ENCODE assay signal across 20 mouse cellular contexts in the genomic region with DNA sequence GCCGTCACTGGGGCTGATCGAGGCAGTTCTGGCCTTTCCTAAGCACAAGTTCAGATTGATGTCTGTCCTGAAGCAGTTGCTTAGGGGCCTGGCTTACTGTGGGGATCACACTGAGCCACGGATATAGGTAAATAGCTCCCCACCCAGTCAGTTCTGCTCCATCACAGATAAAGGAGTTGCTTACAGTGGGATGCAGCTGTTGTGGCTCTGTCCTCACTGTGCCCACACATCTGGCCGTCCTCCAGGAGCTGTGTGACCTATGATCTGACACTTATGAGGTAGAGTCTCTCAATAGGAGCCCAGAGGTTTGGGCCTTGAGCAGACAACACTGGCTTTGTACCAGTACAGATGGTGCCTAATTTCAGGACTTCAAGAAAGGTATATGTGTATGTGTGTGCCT.
DNase-seq lines count a peak whose midpoint lies in the region; ATAC-seq and TF ChIP-seq lines count a peak whose summit lies in the region.
"Had no signal": no experiment of that assay in that cellular context is flagged by ENCODE, and none has a peak within 500 bp of the region (broad histone marks: within the 10 kb centered on the region; RNA-seq: fewer than 3 reads in every experiment).

No protein-coding gene starts in this region.

- no peak overlapping the region for H3K4me3 ChIP-seq in kidney, embryonic 16.5 days (ENCODE audit: low read length)
- H3K4me3 ChIP-seq in intestine, postnatal 0 days (ENCODE audit: low read depth, low read length): no peak overlapping the region
- no peak overlapping the region for H3K4me3 ChIP-seq in small intestine, adult 2 months (ENCODE audit: low read depth, low read length)
- H3K4me3 ChIP-seq: forebrain, embryonic 13.5 days; heart, embryonic 12.5 days; hindbrain, embryonic 10.5 days had no signal

- peaks cover 41% of the 10 kb centered on the region for H3K4me1 ChIP-seq in kidney, embryonic 16.5 days (ENCODE audit: insufficient read depth, low read length)
- peaks cover 23% of the 10 kb centered on the region for H3K4me1 ChIP-seq in intestine, postnatal 0 days (replicated peaks; ENCODE audit: control insufficient read depth, insufficient read depth, low read length)
- peaks cover 52% of the 10 kb centered on the region for H3K4me1 ChIP-seq in small intestine, adult 2 months (ENCODE audit: control insufficient read depth, insufficient read depth, insufficient read length, low read length)

- H3K27ac ChIP-seq in kidney, embryonic 16.5 days (ENCODE audit: low read length): 0 out of 2 replicates have a peak overlapping the region, but pooled peaks have one; percentile 9
- H3K27ac ChIP-seq in intestine, postnatal 0 days (ENCODE audit: low read depth, low read length): 0 out of 2 replicates have a peak overlapping the region, but pooled peaks have one; percentile 23
- peak overlapping the region; percentile 39; the same call in 1 of the 2 replicates for H3K27ac ChIP-seq in small intestine, adult 2 months (ENCODE audit: insufficient read depth, low read depth, low read length)
- H3K27ac ChIP-seq: forebrain, embryonic 13.5 days; hindbrain, embryonic 14.5 days had no signal

- TF ChIP-seq CTCF in intestine, postnatal 0 days (IDR thresholded peaks at IDR 0.05; ENCODE audit: low read depth): no peak
- TF ChIP-seq CTCF in small intestine, adult 2 months (IDR thresholded peaks at IDR 0.05; ENCODE audit: extremely low read depth, insufficient read length, insufficient replicate concordance, low read depth, low read length): no peak

- peaks cover 61% of the 10 kb centered on the region for H3K27me3 ChIP-seq in kidney, embryonic 16.5 days (ENCODE audit: insufficient read depth, low read length)
- no peaks in the 10 kb centered on the region for H3K27me3 ChIP-seq in intestine, postnatal 0 days (replicated peaks; ENCODE audit: control insufficient read depth, insufficient read depth, low read length)
- H3K27me3 ChIP-seq in small intestine, adult 2 months (ENCODE audit: control insufficient read depth, insufficient read depth, low read length): no peaks in the 10 kb centered on the region
- H3K27me3 ChIP-seq: CH12.LX had no signal

- no peak for TF ChIP-seq POLR2A in small intestine, adult 2 months (IDR thresholded peaks at IDR 0.05; ENCODE audit: low read depth, low read length)

- H3K9me3 ChIP-seq in kidney, embryonic 16.5 days (ENCODE audit: low read length): no peaks in the 10 kb centered on the region
- H3K9me3 ChIP-seq in intestine, postnatal 0 days (ENCODE audit: control insufficient read depth): no peaks in the 10 kb centered on the region
- H3K9me3 ChIP-seq: forebrain, embryonic 13.5 days; heart, embryonic 12.5 days; hindbrain, embryonic 10.5 days had no signal

- no peak overlapping the region for H3K4me2 ChIP-seq in kidney, embryonic 16.5 days (replicated peaks; ENCODE audit: low read depth, low read length)
- no peak overlapping the region for H3K4me2 ChIP-seq in intestine, postnatal 0 days (replicated peaks; ENCODE audit: low read depth)
- H3K4me2 ChIP-seq: forebrain, embryonic 13.5 days; heart, embryonic 12.5 days; hindbrain, embryonic 14.5 days had no signal

- ATAC-seq in kidney, embryonic 16.5 days (ENCODE audit: low FRiP score, low TSS enrichment): no peak
- ATAC-seq in common myeloid progenitor, adult 5-6 weeks (replicated peaks; ENCODE audit: low read depth, poor library complexity, severe bottlenecking): 0 out of 2 replicates have a peak, but pooled peaks have one; percentile 9
- no peak for ATAC-seq in intestine, postnatal 0 days
- ATAC-seq: activated CD4-positive, CD25-positive, alpha-beta regulatory T cell, adult 4 months; forebrain, embryonic 13.5 days; forebrain, postnatal 0 days; Patski had no signal

- no peaks in the 10 kb centered on the region for H3K36me3 ChIP-seq in kidney, embryonic 16.5 days (ENCODE audit: insufficient read depth, low read length)
- H3K36me3 ChIP-seq in intestine, postnatal 0 days (ENCODE audit: control insufficient read depth, insufficient read depth): no peaks in the 10 kb centered on the region
- H3K36me3 ChIP-seq in small intestine, adult 2 months (ENCODE audit: control insufficient read depth, insufficient read depth, low read length): no peaks in the 10 kb centered on the region
- H3K36me3 ChIP-seq: heart, embryonic 12.5 days; hindbrain, embryonic 10.5 days had no signal

- DNase-seq in kidney, adult 11 months: no peak
- no peak for DNase-seq in testis, postnatal 10 days (ENCODE audit: low spot score)
- DNase-seq: adrenal gland, adult 2 months; adrenal gland, postnatal 25 days; cerebellum, adult 18-20 months; cerebellum, adult 9-11 months; cerebellum, postnatal 36 days; forebrain, postnatal 0 days; gastrocnemius, postnatal 14 days had no signal

- H3K9ac ChIP-seq in kidney, embryonic 16.5 days (replicated peaks; ENCODE audit: low read length): no peak overlapping the region
- H3K9ac ChIP-seq in intestine, postnatal 0 days (ENCODE audit: low read depth, low read length): no peak overlapping the region
- H3K9ac ChIP-seq: forebrain, embryonic 13.5 days; forebrain, postnatal 0 days; heart, embryonic 12.5 days; hindbrain, embryonic 14.5 days had no signal

- 61% methylated on average over 4 of the region's 4 CpGs for WGBS in kidney, embryonic 16.5 days
- 22% methylated on average over 4 of the region's 4 CpGs for WGBS in intestine, postnatal 0 days
- WGBS in small intestine, adult 2 months: 22% methylated on average over 4 of the region's 4 CpGs
